Mouse (Mus musculus) layer of hippocampus, postnatal 10 days (tissue): ENCODE measurements around the gene Nme2. TPM values are rescaled to one million over a fixed set of nuclear protein-coding genes. Genes with fewer than 3 reads are reported as not detected.

Experiments
- total RNA-seq, 2 experiments: library from RNA; stranded (reverse); gene quantifications; 2 replicates each; pipeline ENCODE4 v1.2.3; 2021

The Nme2 gene
- total RNA-seq, 2 experiments from 2014 or later: 166 to 194 TPM

Other genes with a start within 250 kb of the Nme2 start
- gene Utp18, start 70.5 kb downstream of the Nme2 start, total RNA-seq: 10 to 100 TPM; 29.2 to 30.2 TPM
- gene Mbtd1, start 70.4 kb downstream of the Nme2 start, total RNA-seq: 10 to 100 TPM; 35.4 to 41.0 TPM
- gene Gm20390, start 12.0 kb upstream of the Nme2 start, total RNA-seq: 100 to 1,000 TPM; 160 to 220 TPM
- 100 to 1,000 TPM in 1 of 2 experiments, 10 to 100 TPM in 1; 97.6 to 113 TPM for gene Nme1, start 12.3 kb upstream of the Nme2 start, total RNA-seq
- 100 to 1,000 TPM; 231 to 243 TPM for gene Spag9, start 39.8 kb upstream of the Nme2 start, total RNA-seq